Mouse (Mus musculus) thymus, postnatal 14 days (tissue): ENCODE measurements around the gene Kcnj9.

ENCODE experiments used
- DNase-seq: peaks from one replicate; pipeline ENCODE4 v3.0.0; 2021

The Kcnj9 gene

GRCm38 (mm10) chr1:172288900-172289616 lies 40.1 kb downstream of the Kcnj9 start:
- DNase-seq: no peak

GRCm38 (mm10) chr1:172286740-172287139 lies 42.4 kb downstream of the Kcnj9 start:
- DNase-seq: no peak

- no peak for DNase-seq
Observed at GRCm38 (mm10) chr1:172284221-172284620, 44.9 kb downstream of the Kcnj9 start.

GRCm38 (mm10) chr1:172283073-172283472 lies 46.0 kb downstream of the Kcnj9 start:
- no peak for DNase-seq

- no peak for DNase-seq
Observed at GRCm38 (mm10) chr1:172281522-172282254, 47.4 kb downstream of the Kcnj9 start.

- no peak for DNase-seq
Observed at GRCm38 (mm10) chr1:172279768-172280509, 49.2 kb downstream of the Kcnj9 start.

DNA sequence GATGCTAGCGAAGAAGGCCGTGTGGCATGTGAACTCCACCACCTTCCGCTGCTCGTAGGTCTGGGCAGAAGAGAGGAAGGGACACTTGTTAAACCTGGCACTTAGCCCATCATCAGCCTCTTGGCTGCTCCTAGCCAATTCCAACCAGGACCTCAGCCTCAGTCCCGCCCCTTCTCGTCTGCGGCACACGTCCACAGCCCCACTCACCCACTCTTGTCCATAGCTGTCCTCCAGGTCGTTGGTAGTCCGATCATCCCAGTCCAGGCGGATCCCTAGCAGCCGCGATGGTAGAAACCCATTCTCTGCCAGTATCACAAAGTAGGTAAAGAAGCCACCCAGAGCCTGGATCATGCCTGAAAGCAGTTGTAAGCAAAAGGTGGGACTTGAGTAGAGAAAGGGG lies 50.8 kb downstream of the Kcnj9 start:
- no peak for DNase-seq

DNA sequence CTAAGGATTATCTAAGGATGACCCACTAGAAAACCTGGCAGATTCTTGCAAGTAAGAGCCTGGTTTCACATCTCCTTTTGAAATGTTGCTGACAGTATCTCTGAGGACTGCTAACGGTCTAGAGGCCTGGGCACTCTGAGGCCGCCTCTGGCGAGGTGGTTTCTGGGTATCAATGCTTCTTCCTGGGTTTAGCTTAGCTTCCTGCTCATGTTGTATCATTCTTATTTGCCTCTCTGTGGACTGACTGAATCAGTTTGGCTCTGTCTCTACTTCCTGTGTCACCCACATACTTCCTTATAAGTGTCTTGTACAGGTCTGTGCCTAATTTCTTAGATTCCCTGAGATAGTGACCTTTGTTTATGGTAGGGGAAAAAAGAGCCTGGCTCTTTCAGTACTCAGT lies 51.9 kb downstream of the Kcnj9 start:
- peak; percentile 16 for DNase-seq

DNA sequence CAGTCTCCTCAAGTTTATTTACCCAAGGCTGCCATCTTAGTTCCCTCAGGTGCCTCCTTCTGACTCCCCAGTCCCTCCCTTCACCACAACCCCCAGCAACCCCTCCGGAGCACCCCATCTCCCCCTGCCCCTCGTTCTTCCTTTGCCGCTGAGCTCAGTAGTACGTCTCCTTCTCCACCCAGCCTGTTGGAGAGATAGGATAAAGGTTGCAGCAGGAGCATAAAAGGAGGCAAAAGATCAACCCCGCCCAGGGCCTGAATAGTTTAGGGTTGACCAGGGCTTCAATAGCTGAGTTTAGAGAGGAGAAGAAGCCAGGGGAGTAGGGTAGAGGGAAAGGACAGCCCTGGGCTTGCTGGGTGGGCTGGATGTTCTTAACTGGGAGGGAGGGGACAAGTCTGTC lies 54.6 kb downstream of the Kcnj9 start:
- no peak for DNase-seq

DNA sequence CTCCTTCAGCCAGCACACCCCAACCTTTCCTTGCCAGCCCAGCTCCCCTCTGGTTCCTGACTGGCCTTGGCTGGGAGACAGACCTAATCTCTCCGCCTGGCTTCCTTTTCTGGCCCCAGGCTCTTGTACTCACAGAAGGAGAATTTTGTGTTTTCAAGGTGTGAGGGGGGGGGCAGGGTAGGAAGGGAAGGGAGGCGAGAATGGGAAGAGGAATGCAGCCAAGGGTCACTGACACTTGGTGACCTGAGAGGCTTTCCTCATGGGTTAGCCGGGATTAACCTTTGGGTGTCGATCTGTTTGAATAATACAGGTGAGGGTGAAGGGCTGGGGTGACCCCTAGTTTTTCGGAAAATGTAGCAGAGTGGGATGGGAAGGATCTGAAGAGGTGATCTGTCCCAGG lies 55.0 kb downstream of the Kcnj9 start:
- no peak for DNase-seq

DNA sequence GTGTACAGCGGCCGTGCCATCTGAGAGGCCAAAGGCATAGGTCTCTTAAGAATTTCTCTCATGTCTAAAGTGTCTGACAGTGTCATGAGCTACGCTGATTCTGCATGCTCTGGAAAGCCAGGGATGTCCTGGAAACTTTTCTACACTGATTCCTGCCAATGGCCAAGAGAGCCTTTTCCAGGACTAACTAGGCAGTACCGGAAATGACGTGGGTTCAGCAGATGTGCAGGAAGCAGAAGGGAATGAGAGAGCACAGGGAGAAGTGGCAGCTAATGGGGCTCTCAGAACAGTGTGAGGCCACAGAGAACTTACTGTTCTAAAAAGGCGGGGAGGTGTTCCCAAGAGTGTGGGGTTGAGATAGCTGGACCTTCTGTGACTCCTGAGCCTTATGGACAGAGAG lies 55.7 kb downstream of the Kcnj9 start:
- DNase-seq: no peak

DNA sequence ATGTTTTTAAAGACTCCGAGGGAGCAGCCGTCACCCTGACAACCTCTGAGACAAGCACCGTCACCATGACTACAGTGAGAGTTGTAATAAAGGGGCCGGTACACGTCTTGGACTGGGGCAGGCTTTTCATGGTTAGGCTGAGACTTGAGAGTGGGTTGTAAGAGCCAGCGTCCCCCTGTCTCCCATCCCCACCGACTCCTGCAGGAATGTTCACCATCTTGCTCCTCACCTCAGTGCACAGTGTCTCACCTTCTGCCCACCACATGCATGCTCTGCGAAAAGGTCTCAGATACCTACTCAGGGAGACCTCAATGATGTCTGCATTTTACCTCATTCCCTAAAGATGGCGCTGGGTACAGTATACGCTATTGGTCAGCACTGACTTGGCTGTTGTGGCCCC lies 57.4 kb downstream of the Kcnj9 start:
- DNase-seq: no peak

DNA sequence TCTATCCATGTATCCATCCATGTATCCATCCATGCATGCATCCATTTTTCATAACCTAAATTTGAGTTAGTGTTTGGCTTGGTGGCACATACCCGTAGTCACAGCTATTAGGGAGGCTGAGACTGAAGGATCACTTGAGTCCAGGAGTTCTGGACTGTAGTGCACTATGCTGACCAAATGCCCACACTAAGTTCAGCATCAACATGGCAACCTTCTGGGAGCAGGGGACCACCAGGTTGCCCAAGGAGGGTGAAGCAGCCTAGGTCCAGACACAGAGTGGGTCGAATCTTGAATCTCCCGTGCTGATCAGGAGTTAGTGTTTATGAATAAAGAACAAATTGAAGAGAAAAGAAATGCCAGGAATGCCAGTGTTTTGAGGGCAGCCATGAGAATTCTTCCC lies 57.9 kb downstream of the Kcnj9 start:
- DNase-seq: no peak
